Mouse (Mus musculus) heart, postnatal 0 days (tissue): ENCODE results near the gene Myo10. TPM values are rescaled to one million over a fixed set of nuclear protein-coding genes. Genes with fewer than 3 reads are reported as not detected.

Source experiments
- ATAC-seq: fragments of 200-750 bp; cut with Nextera tagmentation; 2 replicates; pipeline ENCODE4 v1.8.0; 2017; ENCODE audit warnings: low read depth, moderate number of reproducible peaks, moderate library complexity; ENCODE audit not compliant: insufficient read depth
- DNase-seq: peaks from one replicate; pipeline ENCODE4 v3.0.0-alpha.2; 2016; ENCODE audit warnings: low spot score
- H3K27ac ChIP-seq: fragments of 300-500 bp; sonication (generic); 2 replicates; pipeline ENCODE4 v1.5.1; 2014; ENCODE audit warnings: low read depth, mild to moderate bottlenecking
- H3K27me3 ChIP-seq: fragments of 300-500 bp; sonication (generic); 2 replicates; pipeline ENCODE4 v1.6.1; 2014; ENCODE audit warnings: low read length, mixed read lengths; ENCODE audit not compliant: control insufficient read depth, insufficient read depth
- H3K36me3 ChIP-seq: fragments of 300-500 bp; sonication (generic); replicated peaks from 2 replicates; pipeline ENCODE4 v1.6.1; 2014; ENCODE audit warnings: low read length, mixed read lengths; ENCODE audit not compliant: control insufficient read depth, insufficient read depth
- H3K4me1 ChIP-seq: fragments of 300-500 bp; sonication (generic); 2 replicates; pipeline ENCODE4 v1.6.1; 2014; ENCODE audit warnings: antibody characterized with exemption; ENCODE audit not compliant: control insufficient read depth, insufficient read depth
- H3K4me2 ChIP-seq: fragments of 300-500 bp; sonication (generic); 2 replicates; pipeline ENCODE4 v1.6.1; 2014; ENCODE audit warnings: low read depth, mild to moderate bottlenecking, low read length, moderate library complexity
- H3K4me3 ChIP-seq: fragments of 300-500 bp; sonication (generic); 2 replicates; pipeline ENCODE4 v1.5.1; 2014; ENCODE audit warnings: low read depth, low read length
- H3K9ac ChIP-seq: fragments of 300-500 bp; sonication (generic); replicated peaks from 2 replicates; pipeline ENCODE4 v1.6.1; 2014; ENCODE audit warnings: low read depth, low read length, mixed read lengths
- H3K9me3 ChIP-seq: fragments of 300-500 bp; sonication (generic); replicated peaks from 2 replicates; pipeline ENCODE4 v1.6.1; 2016; ENCODE audit warnings: low read length; ENCODE audit not compliant: control insufficient read depth
- CTCF ChIP-seq: IDR thresholded peaks from 2 replicates; pipeline ENCODE4 v1.5.1; 2016; ENCODE audit warnings: antibody characterized with exemption, control low read depth, low read depth
- EP300 ChIP-seq: IDR thresholded peaks from 2 replicates; pipeline ENCODE4 v1.6.1; 2016; ENCODE audit warnings: antibody characterized with exemption, low read depth
- WGBS: fragments of 180-500 bp; shearing (Covaris S2); extraction: QIAGEN DNeasy Blood & Tissue Kit; methylation state at CpG from one replicate; pipeline ENCODE4 v1.1.7; 2014; 5-methylcytosine and 5-hydroxymethylcytosine counted together
- polyA plus RNA-seq: library from polyadenylated mRNA; unstranded; fragments of >200 nt; fragmentation: Nextera tagmentation; extraction: Ambion mirVana; gene quantifications from 2 replicates; pipeline ENCODE4 v1.2.1, GENCODE M21; 2015
- total RNA-seq: library from RNA; depleted of rRNA; stranded (reverse); fragments of >200 nt; gene quantifications from 2 replicates; pipeline ENCODE4 v1.2.3, GENCODE M21; 2014; ENCODE audit warnings: low replicate concordance

Myo10 gene
- total and polyA plus RNA-seq, 2 experiments from 2014 or later: 6.2 to 7.6 TPM

- H3K4me2 ChIP-seq: no peak overlapping the region
- H3K4me1 ChIP-seq: no peaks in the 10 kb centered on the region
- no peaks in the 10 kb centered on the region for H3K27me3 ChIP-seq
- no peak overlapping the region for H3K4me3 ChIP-seq
- H3K27ac ChIP-seq: no peak overlapping the region
- H3K9ac ChIP-seq: no peak overlapping the region
- ATAC-seq: no peak
- TF ChIP-seq EP300 (no peak), CTCF (no peak)
- peaks cover 41% of the 10 kb centered on the region for H3K36me3 ChIP-seq
- WGBS: 60% methylated on average over 4 of the region's 4 CpGs
- no peaks in the 10 kb centered on the region for H3K9me3 ChIP-seq
- no peak for DNase-seq
These were observed 117.9 kb downstream of the Myo10 start for GRCm38 (mm10) chr15:25740271-25740670.

- ATAC-seq (no peak), DNase-seq (no peak)
- no peak overlapping the region for H3K4me3 ChIP-seq
- H3K27ac ChIP-seq: no peak overlapping the region
- H3K4me1 ChIP-seq: no peaks in the 10 kb centered on the region
- H3K27me3 ChIP-seq: no peaks in the 10 kb centered on the region
- no peak overlapping the region for H3K4me2 ChIP-seq
- no peak overlapping the region for H3K9ac ChIP-seq
- WGBS: 85% methylated on average over 13 of the region's 13 CpGs
- peaks cover 32% of the 10 kb centered on the region for H3K36me3 ChIP-seq
- H3K9me3 ChIP-seq: no peaks in the 10 kb centered on the region
- TF ChIP-seq CTCF (no peak), EP300 (no peak)
These were observed 119.9 kb downstream of the Myo10 start for GRCm38 (mm10) chr15:25742196-25742595.

- no peak for DNase-seq
- no peak overlapping the region for H3K4me2 ChIP-seq
- H3K27ac ChIP-seq: no peak overlapping the region
- H3K36me3 ChIP-seq: no peaks in the 10 kb centered on the region
- no peak for ATAC-seq
- H3K9me3 ChIP-seq: no peaks in the 10 kb centered on the region
- H3K4me1 ChIP-seq: no peaks in the 10 kb centered on the region
- H3K4me3 ChIP-seq: no peak overlapping the region
- no peaks in the 10 kb centered on the region for H3K27me3 ChIP-seq
- WGBS: 70% methylated on average over 11 of the region's 11 CpGs
- H3K9ac ChIP-seq: no peak overlapping the region
- no peak for TF ChIP-seq CTCF
- no peak for TF ChIP-seq EP300
These were observed 129.2 kb downstream of the Myo10 start for GRCm38 (mm10) chr15:25751510-25751909.

- TF ChIP-seq CTCF (no peak), EP300 (no peak)
- no peak overlapping the region for H3K4me2 ChIP-seq
- no peaks in the 10 kb centered on the region for H3K36me3 ChIP-seq
- no peak overlapping the region for H3K9ac ChIP-seq
- H3K4me1 ChIP-seq: no peaks in the 10 kb centered on the region
- no peaks in the 10 kb centered on the region for H3K9me3 ChIP-seq
- ATAC-seq (no peak), DNase-seq (no peak)
- no peak overlapping the region for H3K27ac ChIP-seq
- no peak overlapping the region for H3K4me3 ChIP-seq
- 97% methylated on average over 1 of the region's 1 CpGs for WGBS
- no peaks in the 10 kb centered on the region for H3K27me3 ChIP-seq
These were observed 130.3 kb downstream of the Myo10 start for GRCm38 (mm10) chr15:25752597-25752996.

- ATAC-seq (no peak), DNase-seq (no peak)
- no peak overlapping the region for H3K4me2 ChIP-seq
- H3K27ac ChIP-seq: no peak overlapping the region
- H3K27me3 ChIP-seq: no peaks in the 10 kb centered on the region
- no peaks in the 10 kb centered on the region for H3K36me3 ChIP-seq
- WGBS: 71% methylated on average over 9 of the region's 9 CpGs
- no peaks in the 10 kb centered on the region for H3K4me1 ChIP-seq
- TF ChIP-seq EP300: no peak
- no peak for TF ChIP-seq CTCF
- no peaks in the 10 kb centered on the region for H3K9me3 ChIP-seq
- H3K4me3 ChIP-seq: no peak overlapping the region
- no peak overlapping the region for H3K9ac ChIP-seq
These were observed 130.7 kb downstream of the Myo10 start for GRCm38 (mm10) chr15:25753003-25753402.

- Histone ChIP-seq H3K9me3 (no peaks in the 10 kb centered on the region), H3K9ac (no peak overlapping the region), H3K27me3 (no peaks in the 10 kb centered on the region), H3K27ac (no peak overlapping the region), H3K4me3 (no peak overlapping the region), H3K36me3 (no peaks in the 10 kb centered on the region), H3K4me1 (no peaks in the 10 kb centered on the region), H3K4me2 (no peak overlapping the region)
- DNase-seq (no peak), ATAC-seq (no peak)
- TF ChIP-seq EP300: no peak
- no peak for TF ChIP-seq CTCF
These were observed 131.6 kb downstream of the Myo10 start for GRCm38 (mm10) chr15:25753878-25754277.
